Mouse (Mus musculus) CH12.LX (cell line): ENCODE measurements at regions not wholly inside any gene's neighbourhood (a gene's known extent, or its start where the extent isn't known, plus 50 kb on each side); places are given as distances from the start of the nearest gene placed in this dataset.

ENCODE experiments used
- KAT2A ChIP-seq: IDR thresholded peaks from 2 replicates; pipeline ENCODE4 v1.6.1; 2012; ENCODE audit warnings: low read length, improper control_type of control experiment, inconsistent platforms; ENCODE audit not compliant: insufficient replicate concordance
- MAZ ChIP-seq: IDR thresholded peaks from 2 replicates; pipeline ENCODE4 v1.6.1; 2012; ENCODE audit warnings: low read depth, mild to moderate bottlenecking, inconsistent platforms, low read length, improper control_type of control experiment, moderate library complexity
- NELFE ChIP-seq: IDR thresholded peaks from 2 replicates; pipeline ENCODE4 v1.6.1; 2011; ENCODE audit warnings: low read depth, low read length, improper control_type of control experiment
- TCF12 ChIP-seq: IDR thresholded peaks from 2 replicates; pipeline ENCODE4 v1.6.1; 2014; ENCODE audit warnings: low read depth, mild to moderate bottlenecking, inconsistent platforms, low read length, improper control_type of control experiment
- USF2 ChIP-seq: conservative IDR thresholded peaks from 2 replicates; pipeline ENCODE4 v1.6.1; 2011; ENCODE audit warnings: low read depth, low read length, improper control_type of control experiment

GRCm38 (mm10) chr6:49523696-49524095 lies 128.3 kb downstream of the Stk31 start:
- TF ChIP-seq KAT2A (no peak), NELFE (no peak), MAZ (no peak), TCF12 (no peak), USF2 (no peak)
